Mouse (Mus musculus): ENCODE measurements at regions not wholly inside any gene's neighbourhood (a gene's known extent, or its start where the extent isn't known, plus 50 kb on each side); places are given as distances from the start of the nearest gene placed in this dataset.
"Not testable (repeated sequence)": the region's sequence is repeated elsewhere in the genome, so short reads cannot be mapped to it uniquely, and the experiment has no call there.

GRCm38 (mm10) chr12:11037951-11038350 lies 112.9 kb downstream of the Kcns3 start:
- no peaks in the 10 kb centered on the region for H3K36me3 ChIP-seq (ENCODE audit: control insufficient read depth, insufficient read depth, low read length)
- H3K27me3 ChIP-seq (ENCODE audit: control insufficient read depth, insufficient read depth, low read length) = no peaks in the 10 kb centered on the region
- 86% methylated on average over 4 of the region's 4 CpGs for WGBS

GRCm38 (mm10) chr12:11020571-11021545 lies 130.0 kb downstream of the Kcns3 start:
- H3K9me3 ChIP-seq (ENCODE audit: control insufficient read depth, low read length) = no peaks in the 10 kb centered on the region
- ATAC-seq (ENCODE audit: low FRiP score, low TSS enrichment) (no peak), DNase-seq (no peak)
- no peaks in the 10 kb centered on the region for H3K36me3 ChIP-seq (ENCODE audit: control insufficient read depth, insufficient read depth, low read length)
- no peaks in the 10 kb centered on the region for H3K4me1 ChIP-seq (ENCODE audit: control insufficient read depth, insufficient read depth, low read length)
- H3K27ac ChIP-seq (replicated peaks; ENCODE audit: low read depth, low read length) = no peak overlapping the region
- H3K27me3 ChIP-seq (ENCODE audit: control insufficient read depth, insufficient read depth, low read length) = no peaks in the 10 kb centered on the region
- no peak overlapping the region for H3K4me3 ChIP-seq (replicated peaks; ENCODE audit: low read depth, low read length)
- 92% methylated on average over 11 of the region's 11 CpGs for WGBS
- no peak overlapping the region for H3K9ac ChIP-seq (replicated peaks; ENCODE audit: low read length)
- H3K4me2 ChIP-seq (ENCODE audit: low read length) = no peak overlapping the region

More at GRCm38 (mm10) chr12:11037951-11038350, 112.9 kb downstream of the Kcns3 start:
- no peak overlapping the region for H3K4me2 ChIP-seq (ENCODE audit: low read length)
- no peaks in the 10 kb centered on the region for H3K4me1 ChIP-seq (ENCODE audit: control insufficient read depth, insufficient read depth, low read length)
- H3K4me3 ChIP-seq (replicated peaks; ENCODE audit: low read depth, low read length) = no peak overlapping the region
- no peaks in the 10 kb centered on the region for H3K9me3 ChIP-seq (ENCODE audit: control insufficient read depth, low read length)
- no peak overlapping the region for H3K27ac ChIP-seq (replicated peaks; ENCODE audit: low read depth, low read length)
- DNase-seq (no peak), ATAC-seq (ENCODE audit: low FRiP score, low TSS enrichment) (no peak)
- no peak overlapping the region for H3K9ac ChIP-seq (replicated peaks; ENCODE audit: low read length)

GRCm38 (mm10) chr12:11011159-11011558 lies 139.7 kb downstream of the Kcns3 start:
- no peak overlapping the region for H3K4me3 ChIP-seq (replicated peaks; ENCODE audit: low read depth, low read length)
- H3K4me2 ChIP-seq (ENCODE audit: low read length) = no peak overlapping the region
- no peak overlapping the region for H3K27ac ChIP-seq (replicated peaks; ENCODE audit: low read depth, low read length)
- no peak overlapping the region for H3K9ac ChIP-seq (replicated peaks; ENCODE audit: low read length)
- WGBS = 97% methylated on average over 1 of the region's 1 CpGs
- ATAC-seq (ENCODE audit: low FRiP score, low TSS enrichment) (no peak), DNase-seq (no peak)
- no peaks in the 10 kb centered on the region for H3K9me3 ChIP-seq (ENCODE audit: control insufficient read depth, low read length)
- H3K27me3 ChIP-seq (ENCODE audit: control insufficient read depth, insufficient read depth, low read length) = no peaks in the 10 kb centered on the region
- no peaks in the 10 kb centered on the region for H3K4me1 ChIP-seq (ENCODE audit: control insufficient read depth, insufficient read depth, low read length)
- H3K36me3 ChIP-seq (ENCODE audit: control insufficient read depth, insufficient read depth, low read length) = no peaks in the 10 kb centered on the region

- no peaks in the 10 kb centered on the region for H3K27me3 ChIP-seq (ENCODE audit: control insufficient read depth, insufficient read depth, low read length)
- WGBS = 91% methylated on average over 3 of the region's 3 CpGs
- H3K9me3 ChIP-seq (ENCODE audit: control insufficient read depth, low read length) = no peaks in the 10 kb centered on the region
- ATAC-seq (ENCODE audit: low FRiP score, low TSS enrichment) = no peak
- no peak for DNase-seq
- H3K4me3 ChIP-seq (replicated peaks; ENCODE audit: low read depth, low read length) = no peak overlapping the region
- H3K4me1 ChIP-seq (ENCODE audit: control insufficient read depth, insufficient read depth, low read length) = no peaks in the 10 kb centered on the region
- no peak overlapping the region for H3K27ac ChIP-seq (replicated peaks; ENCODE audit: low read depth, low read length)
- no peaks in the 10 kb centered on the region for H3K36me3 ChIP-seq (ENCODE audit: control insufficient read depth, insufficient read depth, low read length)
- H3K9ac ChIP-seq (replicated peaks; ENCODE audit: low read length) = no peak overlapping the region
- no peak overlapping the region for H3K4me2 ChIP-seq (ENCODE audit: low read length)
Measured at GRCm38 (mm10) chr12:10984295-10984694, 166.6 kb downstream of the Kcns3 start.

- H3K36me3 ChIP-seq (ENCODE audit: control insufficient read depth, insufficient read depth, low read length) = no peaks in the 10 kb centered on the region
- whole genome bisulfite sequencing = 68% methylated on average over 5 of the region's 5 CpGs
Measured at GRCm38 (mm10) chr12:10949184-10949583, 201.7 kb downstream of the Kcns3 start.

GRCm38 (mm10) chr12:10941064-10941463 lies 209.8 kb downstream of the Kcns3 start:
- Histone ChIP-seq H3K4me2 (ENCODE audit: low read length) (no peak overlapping the region), H3K4me1 (ENCODE audit: control insufficient read depth, insufficient read depth, low read length) (no peaks in the 10 kb centered on the region), H3K9ac (replicated peaks; ENCODE audit: low read length) (no peak overlapping the region), H3K4me3 (replicated peaks; ENCODE audit: low read depth, low read length) (no peak overlapping the region), H3K27ac (replicated peaks; ENCODE audit: low read depth, low read length) (no peak overlapping the region), H3K27me3 (ENCODE audit: control insufficient read depth, insufficient read depth, low read length) (no peaks in the 10 kb centered on the region), H3K36me3 (ENCODE audit: control insufficient read depth, insufficient read depth, low read length) (no peaks in the 10 kb centered on the region), H3K9me3 (ENCODE audit: control insufficient read depth, low read length) (no peaks in the 10 kb centered on the region)
- DNase-seq (no peak), ATAC-seq (ENCODE audit: low FRiP score, low TSS enrichment) (no peak)
- WGBS = 81% methylated on average over 3 of the region's 3 CpGs

More at GRCm38 (mm10) chr12:10949184-10949583, 201.7 kb downstream of the Kcns3 start:
- Histone ChIP-seq H3K4me3 (replicated peaks; ENCODE audit: low read depth, low read length) (no peak overlapping the region), H3K4me1 (ENCODE audit: control insufficient read depth, insufficient read depth, low read length) (no peaks in the 10 kb centered on the region), H3K27me3 (ENCODE audit: control insufficient read depth, insufficient read depth, low read length) (no peaks in the 10 kb centered on the region), H3K9ac (replicated peaks; ENCODE audit: low read length) (no peak overlapping the region), H3K27ac (replicated peaks; ENCODE audit: low read depth, low read length) (no peak overlapping the region), H3K4me2 (ENCODE audit: low read length) (no peak overlapping the region), H3K9me3 (ENCODE audit: control insufficient read depth, low read length) (no peaks in the 10 kb centered on the region)
- ATAC-seq (ENCODE audit: low FRiP score, low TSS enrichment) = no peak
- no peak for DNase-seq

GRCm38 (mm10) chr12:10900054-10900453 lies 250.8 kb downstream of the Kcns3 start:
- not testable (repeated sequence) for ATAC-seq (ENCODE audit: low FRiP score, low TSS enrichment); DNase-seq; H3K27ac ChIP-seq (replicated peaks; ENCODE audit: low read depth, low read length); H3K36me3 ChIP-seq (ENCODE audit: control insufficient read depth, insufficient read depth, low read length); H3K4me2 ChIP-seq (ENCODE audit: low read length); H3K9me3 ChIP-seq (ENCODE audit: control insufficient read depth, low read length); H3K4me3 ChIP-seq (replicated peaks; ENCODE audit: low read depth, low read length); H3K27me3 ChIP-seq (ENCODE audit: control insufficient read depth, insufficient read depth, low read length); H3K9ac ChIP-seq (replicated peaks; ENCODE audit: low read length); H3K4me1 ChIP-seq (ENCODE audit: control insufficient read depth, insufficient read depth, low read length)
- 97% methylated on average over 8 of the region's 14 CpGs for WGBS

- no peak overlapping the region for H3K27ac ChIP-seq (replicated peaks; ENCODE audit: low read depth, low read length)
- no peaks in the 10 kb centered on the region for H3K36me3 ChIP-seq (ENCODE audit: control insufficient read depth, insufficient read depth, low read length)
- no peak overlapping the region for H3K4me2 ChIP-seq (ENCODE audit: low read length)
- DNase-seq (no peak), ATAC-seq (ENCODE audit: low FRiP score, low TSS enrichment) (no peak)
- no peak overlapping the region for H3K9ac ChIP-seq (replicated peaks; ENCODE audit: low read length)
- H3K4me3 ChIP-seq (replicated peaks; ENCODE audit: low read depth, low read length) = no peak overlapping the region
- H3K27me3 ChIP-seq (ENCODE audit: control insufficient read depth, insufficient read depth, low read length) = no peaks in the 10 kb centered on the region
- H3K9me3 ChIP-seq (ENCODE audit: control insufficient read depth, low read length) = no peaks in the 10 kb centered on the region
- peaks cover 8% of the 10 kb centered on the region for H3K4me1 ChIP-seq (ENCODE audit: control insufficient read depth, insufficient read depth, low read length)
Measured at GRCm38 (mm10) chr12:10878791-10879190, 272.1 kb downstream of the Kcns3 start.
